Mouse (Mus musculus) heart, postnatal 0 days (tissue): Measurements from ENCODE around the gene Fzd7.

Experiments used
- CTCF ChIP-seq: IDR thresholded peaks from 2 replicates; pipeline ENCODE4 v1.5.1; 2016; ENCODE audit warnings: antibody characterized with exemption, control low read depth, low read depth
- EP300 ChIP-seq: IDR thresholded peaks from 2 replicates; pipeline ENCODE4 v1.6.1; 2016; ENCODE audit warnings: antibody characterized with exemption, low read depth

DNA sequence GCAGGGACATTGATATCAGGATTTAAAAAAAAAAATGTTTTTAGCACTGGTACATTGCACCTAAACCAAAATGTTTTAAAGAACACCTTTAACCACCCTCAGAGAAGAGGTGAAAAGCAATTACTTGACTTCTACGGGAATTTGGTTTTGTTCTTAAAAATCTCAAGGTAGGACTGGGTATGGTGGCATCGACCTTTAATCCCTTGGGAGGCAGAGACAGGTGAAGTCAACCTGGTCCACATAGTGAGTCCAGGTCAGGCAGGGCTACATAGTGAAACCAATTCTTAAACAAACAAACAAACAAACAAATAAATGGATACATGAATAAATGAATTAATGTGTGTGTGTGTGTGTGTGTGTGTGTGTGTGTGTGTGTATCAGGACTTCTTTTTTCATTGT lies 22.1 kb downstream of the Fzd7 start:
- TF ChIP-seq CTCF, result no peak
- TF ChIP-seq EP300, result no peak
